Mouse (Mus musculus): Measurements from ENCODE around the gene Traf7. TPM values are rescaled to one million over a fixed set of nuclear protein-coding genes. Genes with fewer than 3 reads are reported as not detected.

Gene Traf7
- total and polyA plus RNA-seq, 3 experiments, result 41.9 to 93.4 (median 46.5) TPM

GRCm38 (mm10) chr17:24477985-24478600, 49.6 kb downstream of the Traf7 start:
- intact Hi-C loops (cut with DNase I), result loop anchor here (1.0 to 5.0 kb wide), 4 partner anchors 8 to 189 kb away; partner anchors contain the start of genes E4f1, Pgp, Traf7 and Zfp598
- TF ChIP-seq CTCF (IDR thresholded peaks at IDR 0.05) (no peak), POLR2A (IDR thresholded peaks at IDR 0.05; ENCODE audit: insufficient read depth, low read depth, low read length) (no peak), EP300 (IDR thresholded peaks at IDR 0.05; ENCODE audit: insufficient read depth, low read depth, low read length) (no peak)
- H3K27me3 ChIP-seq (ENCODE audit: control insufficient read depth, insufficient read depth, low read length), result no peaks in the 10 kb centered on the region
- H3K27ac ChIP-seq, result peak overlapping the region; percentile 94
- no peaks in the 10 kb centered on the region for H3K79me2 ChIP-seq (replicated peaks; ENCODE audit: control insufficient read depth, insufficient read depth, low read length)
- no peak for DNase-seq
- H3K9ac ChIP-seq (ENCODE audit: low read depth, low read length), result 0 out of 2 replicates have a peak overlapping the region, but pooled peaks have one; percentile 17
- 43% methylated on average over 11 of the region's 11 CpGs for WGBS
- H3K4me1 ChIP-seq (ENCODE audit: control insufficient read depth, insufficient read depth, low read length), result peaks cover 4% of the 10 kb centered on the region
- H3K4me3 ChIP-seq, result peak overlapping the region; percentile 67
- no peaks in the 10 kb centered on the region for H3K36me3 ChIP-seq (ENCODE audit: control insufficient read depth, insufficient read depth, low read length)

DNA sequence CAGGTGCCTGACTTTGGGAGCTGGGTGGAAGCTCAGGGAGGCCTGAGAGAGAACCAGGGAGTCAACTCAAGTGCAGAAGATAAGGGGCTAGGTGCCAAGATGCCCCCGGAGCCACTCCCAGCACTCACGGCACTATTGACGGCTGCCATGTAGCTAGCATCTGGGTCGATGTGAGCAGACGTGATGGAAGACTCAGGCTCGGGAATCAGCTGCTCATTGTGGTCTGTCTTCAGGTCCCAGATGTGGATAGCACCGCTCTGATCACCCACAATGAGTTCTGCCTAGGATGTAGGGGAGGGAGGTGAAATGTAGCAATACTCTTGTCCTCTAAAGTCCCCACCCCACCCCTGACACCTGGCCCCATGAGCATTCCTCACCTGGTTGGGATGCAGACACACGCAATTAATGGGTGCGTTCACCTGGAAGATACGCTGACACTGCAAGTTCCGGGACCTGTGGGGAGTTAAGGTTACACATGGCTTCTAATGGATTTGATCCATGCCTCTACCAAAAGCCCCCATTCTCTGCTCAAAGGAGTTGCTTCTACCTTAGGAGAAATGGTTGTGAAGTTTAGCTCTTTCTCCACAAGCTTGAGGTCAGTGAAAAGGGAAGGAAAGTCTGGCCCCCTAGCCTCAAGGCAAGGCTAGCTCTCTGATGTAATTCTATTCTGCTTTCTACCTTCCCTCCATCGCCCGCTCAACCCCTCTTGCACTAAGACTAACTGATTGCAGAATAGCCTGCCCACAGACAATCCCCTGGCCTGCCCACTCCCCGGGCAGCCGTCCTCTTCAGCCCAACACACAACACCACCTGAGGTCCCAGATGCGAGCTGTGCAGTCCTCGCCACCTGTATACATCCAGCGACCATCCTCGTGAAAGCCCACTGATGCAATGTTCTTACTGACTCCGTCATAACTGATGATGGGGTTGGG, 50.4 kb downstream of the Traf7 start:
- H3K4me3 ChIP-seq, result no peak overlapping the region
- TF ChIP-seq CTCF (IDR thresholded peaks at IDR 0.05), result no peak
- no peak for TF ChIP-seq POLR2A (IDR thresholded peaks at IDR 0.05; ENCODE audit: insufficient read depth, low read depth, low read length)
- no peak for TF ChIP-seq EP300 (IDR thresholded peaks at IDR 0.05; ENCODE audit: insufficient read depth, low read depth, low read length)
- no peak overlapping the region for H3K9ac ChIP-seq (ENCODE audit: low read depth, low read length)
- H3K36me3 ChIP-seq (ENCODE audit: control insufficient read depth, insufficient read depth, low read length), result no peaks in the 10 kb centered on the region
- no peak for DNase-seq
- no peaks in the 10 kb centered on the region for H3K79me2 ChIP-seq (replicated peaks; ENCODE audit: control insufficient read depth, insufficient read depth, low read length)
- WGBS, result 91% methylated on average over 20 of the region's 20 CpGs
- intact Hi-C loops (cut with DNase I), result loop anchor here (5.0 kb wide), 3 partner anchors 35 to 190 kb away; partner anchors contain the start of genes Traf7 and Zfp598
- H3K27ac ChIP-seq, result no peak overlapping the region
- H3K4me1 ChIP-seq (ENCODE audit: control insufficient read depth, insufficient read depth, low read length), result peaks cover 8% of the 10 kb centered on the region
- no peaks in the 10 kb centered on the region for H3K27me3 ChIP-seq (ENCODE audit: control insufficient read depth, insufficient read depth, low read length)

- Histone ChIP-seq H3K4me1 (ENCODE audit: control insufficient read depth, insufficient read depth, low read length) (peaks cover 13% of the 10 kb centered on the region), H3K27me3 (ENCODE audit: control insufficient read depth, insufficient read depth, low read length) (no peaks in the 10 kb centered on the region), H3K27ac (no peak overlapping the region), H3K36me3 (ENCODE audit: control insufficient read depth, insufficient read depth, low read length) (peaks cover 1% of the 10 kb centered on the region; the same call in 1 of the 2 replicates), H3K9ac (ENCODE audit: low read depth, low read length) (no peak overlapping the region), H3K4me3 (no peak overlapping the region), H3K79me2 (replicated peaks; ENCODE audit: control insufficient read depth, insufficient read depth, low read length) (no peaks in the 10 kb centered on the region)
- no peak for DNase-seq
- no peak for TF ChIP-seq CTCF (IDR thresholded peaks at IDR 0.05)
- TF ChIP-seq POLR2A (IDR thresholded peaks at IDR 0.05; ENCODE audit: insufficient read depth, low read depth, low read length), result no peak
- no peak for TF ChIP-seq EP300 (IDR thresholded peaks at IDR 0.05; ENCODE audit: insufficient read depth, low read depth, low read length)
- 81% methylated on average over 10 of the region's 10 CpGs for WGBS
- intact Hi-C loops (cut with DNase I), result loop anchor here (5.0 kb wide), 3 partner anchors 36 to 191 kb away; partner anchors contain the start of genes Traf7 and Zfp598
These were observed 51.5 kb downstream of the Traf7 start for GRCm38 (mm10) chr17:24476022-24476776.

GRCm38 (mm10) chr17:24475586-24475985, 52.2 kb downstream of the Traf7 start:
- H3K27me3 ChIP-seq (ENCODE audit: control insufficient read depth, insufficient read depth, low read length), result no peaks in the 10 kb centered on the region
- TF ChIP-seq POLR2A (IDR thresholded peaks at IDR 0.05; ENCODE audit: insufficient read depth, low read depth, low read length), result no peak
- TF ChIP-seq EP300 (IDR thresholded peaks at IDR 0.05; ENCODE audit: insufficient read depth, low read depth, low read length), result no peak
- TF ChIP-seq CTCF (IDR thresholded peaks at IDR 0.05), result no peak
- peaks cover 2% of the 10 kb centered on the region for H3K79me2 ChIP-seq (replicated peaks; ENCODE audit: control insufficient read depth, insufficient read depth, low read length)
- H3K36me3 ChIP-seq (ENCODE audit: control insufficient read depth, insufficient read depth, low read length), result peaks cover 1% of the 10 kb centered on the region; the same call in 1 of the 2 replicates
- no peak overlapping the region for H3K9ac ChIP-seq (ENCODE audit: low read depth, low read length)
- H3K4me3 ChIP-seq, result no peak overlapping the region
- 87% methylated on average over 6 of the region's 6 CpGs for WGBS
- H3K4me1 ChIP-seq (ENCODE audit: control insufficient read depth, insufficient read depth, low read length), result peaks cover 15% of the 10 kb centered on the region
- H3K27ac ChIP-seq, result no peak overlapping the region
- no peak for DNase-seq
- intact Hi-C loops (cut with DNase I), result loop anchor here (5.0 kb wide), 3 partner anchors 37 to 192 kb away; partner anchors contain the start of genes Traf7 and Zfp598

- Histone ChIP-seq H3K4me3 (no peak overlapping the region), H3K27me3 (ENCODE audit: control insufficient read depth, insufficient read depth, low read length) (no peaks in the 10 kb centered on the region), H3K36me3 (ENCODE audit: control insufficient read depth, insufficient read depth, low read length) (peaks cover 1% of the 10 kb centered on the region; the same call in 1 of the 2 replicates), H3K27ac (no peak overlapping the region), H3K9ac (ENCODE audit: low read depth, low read length) (no peak overlapping the region), H3K79me2 (replicated peaks; ENCODE audit: control insufficient read depth, insufficient read depth, low read length) (peaks cover 2% of the 10 kb centered on the region), H3K4me1 (ENCODE audit: control insufficient read depth, insufficient read depth, low read length) (peaks cover 15% of the 10 kb centered on the region)
- 85% methylated on average over 5 of the region's 5 CpGs for WGBS
- intact Hi-C loops (cut with DNase I), result no loop called here
- no peak for DNase-seq
- TF ChIP-seq POLR2A (IDR thresholded peaks at IDR 0.05; ENCODE audit: insufficient read depth, low read depth, low read length) (no peak), CTCF (IDR thresholded peaks at IDR 0.05) (no peak), EP300 (IDR thresholded peaks at IDR 0.05; ENCODE audit: insufficient read depth, low read depth, low read length) (no peak)
These were observed 53.2 kb downstream of the Traf7 start for GRCm38 (mm10) chr17:24474557-24474956.
